Mouse (Mus musculus) leukemia stem cell, adult 10-12 weeks (primary cell): Measurements from ENCODE around the gene C1ql3. TPM values are rescaled to one million over a fixed set of nuclear protein-coding genes. Genes with fewer than 3 reads are reported as not detected.

Experiments
- polyA plus RNA-seq: library from polyadenylated mRNA; stranded (reverse); fragments of >175 nt; gene quantifications from 2 replicates; pipeline ENCODE4 v1.2.3, GENCODE M21; 2012; ENCODE audit warnings: low replicate concordance

C1ql3 gene
- not detected in 2 replicates for polyA plus RNA-seq

GRCm38 (mm10) chr2:13011472-13011871, at the start of gene C1ql3:
TSS of gene C1ql3 (minus strand) at chr2:13011806.

Other genes starting within 250 kb of the C1ql3 start
- gene Pter, start 87.8 kb downstream of the C1ql3 start, polyA plus RNA-seq: 0.25 and 0.52 TPM in 2 replicates